Mouse (Mus musculus): ENCODE data around the gene Enox1.

DNA sequence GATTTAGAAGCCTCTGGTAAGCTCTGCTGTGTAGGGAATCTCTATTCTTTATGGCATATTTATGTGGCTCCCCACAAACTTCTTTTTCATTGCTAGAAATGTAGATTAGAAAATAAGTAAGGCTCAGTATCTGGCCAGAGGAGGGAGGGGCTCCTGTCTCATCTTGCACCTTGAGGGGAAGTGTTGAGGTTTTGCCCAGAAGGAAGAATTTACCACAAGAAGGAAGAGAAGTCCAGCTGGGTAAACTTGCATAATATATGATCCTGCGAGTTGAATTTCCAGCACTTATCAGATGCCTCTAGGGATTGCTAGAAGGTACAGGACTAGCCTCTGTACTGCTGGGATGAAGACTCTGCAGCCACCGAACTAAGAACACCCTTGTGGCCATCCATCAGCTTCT, 259.8 kb downstream of the Enox1 start:
- no peak for TF ChIP-seq CTCF (IDR thresholded peaks at IDR 0.05; ENCODE audit: low read depth)
- no peak for TF ChIP-seq EP300 (IDR thresholded peaks at IDR 0.05; ENCODE audit: low read depth)
